Mouse (Mus musculus): ENCODE data around the gene Zfp286.

Zfp286 gene

DNA sequence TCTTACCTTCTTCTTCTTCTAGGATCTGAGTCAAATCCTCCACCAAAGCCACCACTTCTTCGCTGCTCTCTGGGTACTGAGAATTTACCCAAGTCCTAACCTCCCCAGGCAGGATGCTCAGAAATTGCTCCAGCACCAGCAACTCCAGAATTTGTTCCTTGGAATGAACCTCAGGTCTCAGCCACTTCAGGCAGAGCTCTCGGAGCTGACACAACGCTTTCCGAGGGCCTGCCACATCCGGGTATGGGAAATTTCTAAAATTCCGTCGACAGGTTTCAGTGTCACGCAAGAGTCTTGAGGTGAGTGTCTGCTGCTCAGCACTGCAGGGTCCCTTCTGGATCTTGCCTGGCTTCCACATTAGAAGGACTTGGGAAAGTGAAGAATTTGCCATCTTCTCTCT lies 61.0 kb downstream of the Zfp286 start:
- in situ Hi-C loops (cut with MboI, MseI), result no loop called here

DNA sequence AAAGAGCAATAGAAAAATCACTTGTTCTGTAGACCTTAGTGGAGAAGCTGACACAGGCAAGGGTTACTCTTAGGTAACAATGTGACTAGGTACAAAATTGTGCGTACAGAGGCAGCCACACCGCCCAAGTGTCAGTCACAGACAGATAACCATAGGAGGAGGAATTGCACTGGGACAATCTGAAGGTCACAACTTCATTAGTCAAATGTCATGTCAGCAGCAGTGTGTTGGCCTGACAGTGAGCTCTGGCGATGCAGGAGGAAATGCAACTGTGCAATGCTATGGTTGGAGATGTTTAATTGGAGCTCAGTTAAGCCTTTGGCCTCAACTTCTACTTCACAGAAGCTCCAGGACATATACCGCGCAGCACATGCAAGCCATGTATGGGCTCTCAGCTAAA lies 78.6 kb downstream of the Zfp286 start:
- in situ Hi-C loops (cut with MboI, MseI), result no loop called here

DNA sequence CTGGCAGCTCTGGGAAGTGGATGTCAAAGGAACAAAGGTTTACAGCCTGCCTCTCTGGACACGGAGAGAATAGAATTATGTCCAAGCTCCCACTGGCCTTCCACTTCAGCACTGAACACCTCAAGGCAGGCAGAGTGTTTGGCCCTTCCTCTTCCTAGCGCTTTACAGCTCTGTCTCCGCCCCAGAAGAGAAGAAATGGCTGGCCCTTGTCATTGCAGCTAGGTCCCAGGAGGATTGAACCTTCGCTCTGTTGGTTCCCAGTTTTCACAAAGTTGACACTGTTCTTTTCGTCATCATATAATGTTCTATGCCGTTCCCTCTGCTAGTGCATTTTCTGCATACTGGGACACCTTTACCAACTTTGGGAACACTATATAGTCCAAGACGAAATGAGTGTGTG lies 81.0 kb downstream of the Zfp286 start:
- in situ Hi-C loops (cut with MboI, MseI), result no loop called here

DNA sequence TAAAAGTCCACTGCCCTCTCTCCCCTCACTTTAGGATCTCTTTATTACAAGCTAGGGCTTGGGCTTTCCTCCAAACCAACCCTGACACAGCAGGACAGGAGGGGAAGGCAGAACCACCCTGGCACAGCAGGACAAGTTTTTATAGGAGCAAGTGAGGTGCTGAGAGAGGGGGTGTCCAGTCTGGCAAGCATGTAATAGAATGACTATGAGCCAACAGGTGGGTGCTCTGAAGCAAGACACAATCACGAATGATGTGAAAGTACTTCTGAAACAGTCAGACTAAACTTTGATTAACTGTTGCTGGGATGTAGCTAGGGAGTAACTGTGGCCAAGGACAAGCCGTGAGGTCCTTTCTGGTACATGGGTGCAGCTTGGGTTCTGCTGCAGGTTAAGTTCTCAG lies 83.1 kb downstream of the Zfp286 start:
- in situ Hi-C loops (cut with MboI, MseI), result no loop called here

All from T-helper 1 cell (primary cell).